Mouse (Mus musculus): ENCODE data around the gene 9130409I23Rik.

- TF ChIP-seq CTCF (IDR thresholded peaks at IDR 0.05; ENCODE audit: borderline replicate concordance, insufficient read depth, low read depth, low read length), result no peak
- no peak for TF ChIP-seq POLR2A (IDR thresholded peaks at IDR 0.05; ENCODE audit: borderline replicate concordance, insufficient read depth, low read length)
These were observed 35.0 kb upstream of the 9130409I23Rik start for GRCm38 (mm10) chr1:181016045-181016444.
